Mouse (Mus musculus): ENCODE results near the gene Neurod2. TPM values are rescaled to one million over a fixed set of nuclear protein-coding genes. Genes with fewer than 3 reads are reported as not detected.

The Neurod2 gene
- total RNA-seq, 2 experiments from 2014 or later, result not detected

- DNase-seq, result peak in 1 of 2 experiments; percentile 56
- intact Hi-C loops (cut with DNase I), result no loop called here
Observed at GRCm38 (mm10) chr11:98355732-98356299, 26.4 kb upstream of the Neurod2 start.

DNA sequence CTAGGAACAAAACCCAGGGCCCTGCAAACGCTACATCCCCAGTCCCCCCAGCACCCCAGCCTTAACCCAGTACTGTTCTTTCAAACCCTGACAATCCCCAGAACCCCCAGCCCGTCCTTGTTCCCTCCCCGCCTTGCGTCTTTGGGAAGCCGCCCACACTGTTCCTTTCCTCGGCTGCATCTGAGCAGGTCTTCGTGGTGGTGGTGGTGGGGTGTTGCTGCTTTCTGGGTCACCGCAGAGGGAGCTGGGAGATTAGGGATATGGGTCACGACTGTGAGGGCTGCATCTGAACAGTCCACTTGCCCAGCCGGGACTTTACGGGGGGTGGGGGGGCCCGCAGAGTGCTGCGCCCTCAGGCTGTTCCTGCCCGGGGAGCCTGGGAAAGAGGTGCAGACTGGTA lies 25.0 kb upstream of the Neurod2 start:
- intact Hi-C loops (cut with DNase I), result no loop called here

DNA sequence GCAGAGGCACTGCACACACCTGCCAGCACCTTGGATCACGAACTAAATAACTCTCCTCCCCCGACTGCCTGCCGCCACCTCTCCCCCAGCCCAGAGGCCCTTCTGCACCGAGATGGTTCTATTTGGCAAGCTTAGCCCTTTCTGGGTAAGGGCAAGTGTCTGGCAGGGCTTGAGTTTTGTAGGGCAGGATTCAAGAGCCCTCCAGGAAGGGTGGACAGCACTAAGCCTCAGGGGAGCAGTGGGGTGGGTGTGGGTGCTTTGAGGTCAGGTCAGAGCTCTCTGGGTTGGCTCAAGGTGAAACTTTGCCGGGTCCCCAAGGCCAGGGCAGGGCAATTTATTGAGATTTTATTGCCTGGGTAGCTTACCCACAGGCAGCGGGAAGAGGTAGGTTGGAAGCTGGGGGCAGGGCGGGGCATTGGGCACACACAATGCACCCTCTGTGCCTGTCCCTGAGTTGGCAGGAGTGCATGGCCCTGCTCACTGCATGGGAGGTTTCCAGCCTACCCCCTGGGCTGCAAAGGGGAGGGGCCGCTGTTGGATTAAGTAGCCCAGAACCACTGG lies 24.3 kb upstream of the Neurod2 start:
- DNase-seq, result no peak
- intact Hi-C loops (cut with DNase I), result no loop called here

More for the DNA sequence above, 25.0 kb upstream of the Neurod2 start:
- DNase-seq, result no peak

DNA sequence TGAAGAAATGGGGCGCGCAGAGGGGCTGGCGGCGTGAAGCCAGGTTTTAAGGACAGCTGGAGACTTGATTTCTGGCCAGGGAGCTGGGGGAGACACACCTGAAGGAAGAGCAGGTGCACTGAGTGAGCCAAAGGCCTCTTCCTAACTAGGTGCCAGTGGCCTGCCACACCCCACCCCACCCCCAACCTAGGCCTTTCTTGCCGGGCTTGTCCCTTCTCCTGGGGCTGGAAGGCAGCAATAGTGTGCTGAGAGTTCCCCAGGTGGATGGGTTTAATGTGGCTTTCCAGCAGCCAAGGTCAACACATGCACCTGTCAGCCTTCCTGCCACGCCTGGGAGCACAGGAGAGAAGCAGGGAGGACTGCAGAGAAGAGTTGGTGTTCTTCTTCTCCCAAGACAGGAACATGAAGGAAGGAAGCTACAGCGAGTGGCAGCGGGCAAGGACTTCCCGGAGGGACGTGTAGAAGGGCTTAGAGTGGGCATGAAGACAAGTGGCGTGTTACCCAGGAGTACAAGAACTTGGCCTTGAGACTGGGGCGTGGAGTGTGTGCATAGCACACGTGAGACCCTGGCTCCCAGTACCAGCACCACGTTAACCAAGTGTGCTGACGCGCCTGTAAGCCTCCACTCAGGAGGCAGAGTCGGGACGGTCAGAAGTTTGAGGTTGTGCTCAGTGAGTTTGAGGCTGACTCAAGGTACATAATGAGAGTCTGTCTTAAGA lies 23.0 kb upstream of the Neurod2 start:
- intact Hi-C loops (cut with DNase I), result no loop called here

GRCm38 (mm10) chr11:98349308-98349707 lies 19.9 kb upstream of the Neurod2 start:
- intact Hi-C loops (cut with DNase I), result no loop called here
- no peak for DNase-seq

More for the DNA sequence above, 23.0 kb upstream of the Neurod2 start:
- no peak for DNase-seq

DNA sequence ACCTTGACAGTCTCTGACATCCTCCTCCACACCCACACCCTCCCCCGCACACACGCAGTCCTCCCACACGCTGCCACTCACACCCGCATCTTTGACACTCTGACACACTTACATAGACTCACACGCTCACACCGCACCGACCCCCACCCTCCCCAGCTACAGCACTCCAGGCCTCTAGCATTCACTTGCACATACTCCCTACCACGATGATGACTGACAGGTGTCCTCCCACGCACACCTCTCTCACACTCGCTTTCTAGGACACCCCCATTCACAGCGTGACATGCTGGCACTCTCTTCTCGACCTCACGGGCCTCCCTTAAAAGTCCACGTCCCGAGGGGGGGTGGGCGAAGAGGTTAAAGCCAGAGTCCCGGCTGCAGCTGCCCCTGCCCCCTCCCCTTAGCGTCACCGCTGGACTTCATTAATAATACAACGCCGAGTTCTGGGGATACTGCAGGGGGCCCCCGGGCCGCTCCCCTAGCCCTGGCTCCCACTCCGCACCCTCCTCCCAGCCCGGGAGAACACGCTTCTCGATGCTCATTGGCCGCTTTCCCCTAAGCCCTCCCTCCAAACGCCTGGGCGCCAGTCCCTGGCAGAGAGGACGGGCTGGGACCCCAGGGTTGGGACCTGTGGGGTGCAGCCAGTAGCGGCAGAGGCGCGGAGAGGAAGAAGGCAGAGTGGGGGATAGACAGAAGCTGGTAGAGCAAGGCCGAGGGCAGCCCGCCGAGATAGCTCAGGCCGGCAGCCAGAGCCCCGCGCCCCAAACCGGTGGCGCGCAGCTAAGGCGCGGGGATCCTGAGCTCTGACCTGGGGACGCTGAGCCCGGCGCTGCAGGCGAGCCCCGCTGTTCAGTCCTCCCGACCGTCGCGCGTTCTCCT lies 18.9 kb upstream of the Neurod2 start, which contains the start of gene Ppp1r1b:
Ppp1r1b (plus strand) TSS at position 322 of the 879 bp plus-strand sequence.
- peak; percentile 41 to 51 for DNase-seq

GRCm38 (mm10) chr11:98347385-98348082 lies 18.1 kb upstream of the Neurod2 start:
- intact Hi-C loops (cut with DNase I), result no loop called here
- no peak for DNase-seq

More for the DNA sequence above, 18.9 kb upstream of the Neurod2 start, which contains the start of gene Ppp1r1b:
- intact Hi-C loops (cut with DNase I), result no loop called here

- intact Hi-C loops (cut with DNase I), result no loop called here
- no peak for DNase-seq
Observed at GRCm38 (mm10) chr11:98346168-98346567, 16.7 kb upstream of the Neurod2 start.

DNA sequence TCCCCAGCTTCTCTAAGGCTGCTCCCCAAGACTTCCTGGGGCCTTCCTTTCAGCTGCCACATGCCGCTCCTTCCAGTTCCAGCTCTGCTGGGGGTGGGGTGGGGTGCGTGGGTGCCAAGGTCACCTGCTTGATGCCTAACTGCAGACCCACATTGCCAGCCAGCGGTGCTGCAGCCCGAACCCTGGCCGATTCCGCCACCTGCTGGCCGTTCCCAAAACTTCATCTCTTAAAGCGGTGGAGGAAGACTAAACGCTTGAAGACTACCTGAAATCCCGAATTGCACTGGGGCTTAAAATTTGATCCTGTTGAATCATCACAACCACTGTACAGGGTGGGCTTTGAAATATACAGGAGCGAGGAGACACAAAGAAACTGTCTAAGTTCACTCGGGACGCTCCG lies 15.8 kb upstream of the Neurod2 start:
- DNase-seq, result peak; percentile 79 to 86
- intact Hi-C loops (cut with DNase I), result loop anchor here (2.0 kb wide), 2 partner anchors 80 to 94 kb away; partner anchors contain the start of gene Mien1

DNA sequence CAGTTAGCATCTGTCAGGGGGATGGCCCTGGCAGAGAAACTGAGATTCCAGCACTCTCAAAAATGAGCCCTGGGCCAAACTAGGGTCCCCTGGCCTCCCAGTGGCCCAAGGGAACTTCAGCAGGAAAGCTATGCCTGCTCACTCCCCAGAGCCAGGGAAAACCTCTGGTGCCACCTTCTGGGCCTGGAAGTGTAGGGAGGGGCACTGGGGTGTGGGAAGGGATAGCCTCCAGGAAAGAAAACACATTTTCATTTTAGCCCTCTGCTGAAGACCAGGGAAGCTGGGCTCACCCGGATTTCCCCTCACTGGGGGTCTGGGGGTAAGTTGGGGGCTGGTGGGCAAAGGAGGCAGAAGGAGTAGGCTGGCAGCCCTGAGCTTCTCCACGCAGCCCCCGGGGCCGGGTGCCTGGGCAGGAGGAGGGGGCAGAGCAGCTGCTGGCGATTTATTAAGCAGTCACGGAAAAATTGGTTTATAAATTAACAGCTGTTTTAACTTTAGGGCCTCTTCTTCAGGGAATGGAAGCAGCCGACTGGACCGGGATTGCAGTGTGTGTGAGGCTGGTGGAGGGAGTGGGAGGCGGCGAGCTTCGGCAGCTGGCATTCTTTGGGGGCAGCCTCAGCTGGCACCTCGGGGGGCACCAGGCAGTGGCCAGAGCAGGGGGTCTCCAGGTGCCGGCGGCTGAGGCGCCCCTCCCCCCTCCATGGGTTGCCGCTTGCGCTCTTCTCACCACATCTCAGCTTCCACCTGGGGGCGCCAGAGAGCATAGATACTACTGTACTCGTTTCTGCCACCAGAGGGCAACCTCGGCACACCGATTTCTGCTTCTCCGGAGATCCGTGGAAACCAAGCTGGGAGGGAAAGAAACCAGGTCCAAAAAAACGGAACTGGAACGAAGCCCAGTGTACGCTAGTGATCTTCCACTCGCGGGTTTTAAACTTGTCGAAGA lies 12.8 kb upstream of the Neurod2 start:
- DNase-seq, result peak; percentile 98 to 99
- intact Hi-C loops (cut with DNase I), result loop anchor here (1.0 to 2.0 kb wide), 4 partner anchors 30 to 115 kb away; no protein-coding TSS in a partner anchor

DNA sequence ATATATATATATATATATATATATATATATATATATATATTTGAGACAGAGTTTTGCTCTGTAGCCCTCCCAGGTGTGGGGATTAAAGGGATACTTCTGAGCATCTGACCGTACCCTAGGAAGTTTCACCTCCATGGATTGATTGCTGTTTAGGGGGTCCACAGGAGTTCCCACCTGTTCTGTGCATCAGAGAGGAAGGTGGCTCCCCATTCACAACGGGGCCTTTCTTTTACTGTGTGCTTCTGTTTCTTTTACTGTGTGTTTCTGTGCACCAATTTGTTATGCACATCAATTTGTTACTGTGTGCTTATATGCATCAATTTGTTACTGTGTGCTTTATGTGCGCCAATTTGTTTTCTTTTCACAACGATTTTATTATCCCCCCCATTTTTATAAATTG lies 11.7 kb upstream of the Neurod2 start:
- DNase-seq, result no peak
- intact Hi-C loops (cut with DNase I), result no loop called here

DNA sequence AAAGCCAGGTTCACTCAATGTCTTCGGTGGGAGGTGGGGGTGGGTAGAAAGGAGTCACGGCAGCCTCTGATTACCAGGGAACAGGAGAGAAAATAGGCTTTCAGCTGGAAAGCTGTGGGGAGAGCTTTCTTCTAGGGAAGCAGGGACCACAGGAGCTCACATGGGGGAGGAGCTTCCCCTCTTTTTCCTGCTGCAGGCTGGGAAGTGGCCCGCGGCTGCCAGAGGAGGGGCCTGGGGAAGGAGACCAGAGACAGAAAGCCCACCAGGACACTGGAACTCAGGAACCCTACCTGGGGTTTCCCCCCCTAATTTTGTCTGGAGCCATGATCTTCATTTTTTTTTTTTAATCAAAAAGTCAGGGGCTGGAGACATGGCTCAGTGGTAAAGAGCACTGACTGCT lies 11.1 kb upstream of the Neurod2 start:
- no peak for DNase-seq
- intact Hi-C loops (cut with DNase I), result no loop called here

DNA sequence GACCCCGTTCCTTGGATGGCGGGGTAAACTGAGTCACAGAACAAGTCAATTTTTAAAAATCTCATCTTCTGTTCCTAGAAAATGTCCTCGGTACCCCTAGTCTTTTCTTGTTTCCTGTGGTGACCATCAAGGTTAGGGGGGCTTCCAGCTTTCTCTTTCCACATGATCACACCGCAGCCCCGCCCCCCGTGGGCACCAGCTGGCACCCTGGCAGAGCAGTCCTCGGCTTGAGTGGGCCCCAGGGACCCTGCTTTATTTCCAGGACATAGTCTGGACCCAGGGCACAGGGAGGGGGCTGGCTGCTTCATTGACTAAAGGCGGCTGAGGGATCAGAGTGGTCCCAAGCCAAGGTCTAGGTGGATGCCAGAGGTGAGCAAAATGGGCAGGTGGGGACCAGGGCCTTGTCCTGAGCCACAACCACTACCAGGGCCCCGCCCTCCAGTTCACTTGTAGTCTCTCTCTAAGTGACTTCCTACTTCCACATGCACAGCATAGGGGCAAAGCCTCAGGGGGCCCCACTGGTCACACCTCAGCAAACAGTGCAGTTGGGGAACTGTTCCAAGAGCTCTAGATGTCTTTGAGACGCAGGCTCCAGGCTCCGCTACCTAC lies 10.3 kb upstream of the Neurod2 start:
- intact Hi-C loops (cut with DNase I), result no loop called here
- no peak for DNase-seq

- intact Hi-C loops (cut with DNase I), result no loop called here
- DNase-seq, result no peak
Observed at GRCm38 (mm10) chr11:98339071-98339501, 9.6 kb upstream of the Neurod2 start.

DNA sequence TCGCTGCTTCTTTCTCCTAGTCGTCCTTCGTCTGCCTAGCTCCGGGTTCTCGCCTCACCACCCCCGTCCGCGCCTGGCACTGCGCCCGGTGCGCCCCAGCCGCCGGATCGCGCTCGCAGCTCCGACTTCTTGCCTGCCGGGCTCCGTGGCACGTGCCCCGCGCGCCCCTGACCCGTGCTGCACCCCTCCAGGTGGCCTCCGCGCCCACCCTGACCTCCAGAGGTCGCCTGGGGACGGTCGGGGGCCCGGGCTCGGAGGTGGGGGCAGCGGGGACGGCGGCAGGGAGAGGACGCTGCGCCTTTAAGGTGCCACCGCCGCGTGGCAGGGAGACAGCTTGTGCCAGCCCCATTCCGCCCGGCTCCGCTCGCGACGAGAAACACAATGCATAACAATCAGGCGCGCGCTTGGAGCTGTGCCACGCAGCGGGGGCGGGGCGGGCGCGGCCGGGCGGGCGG lies 9.1 kb upstream of the Neurod2 start:
- intact Hi-C loops (cut with DNase I), result no loop called here
- peak; percentile 41 to 46 for DNase-seq

DNA sequence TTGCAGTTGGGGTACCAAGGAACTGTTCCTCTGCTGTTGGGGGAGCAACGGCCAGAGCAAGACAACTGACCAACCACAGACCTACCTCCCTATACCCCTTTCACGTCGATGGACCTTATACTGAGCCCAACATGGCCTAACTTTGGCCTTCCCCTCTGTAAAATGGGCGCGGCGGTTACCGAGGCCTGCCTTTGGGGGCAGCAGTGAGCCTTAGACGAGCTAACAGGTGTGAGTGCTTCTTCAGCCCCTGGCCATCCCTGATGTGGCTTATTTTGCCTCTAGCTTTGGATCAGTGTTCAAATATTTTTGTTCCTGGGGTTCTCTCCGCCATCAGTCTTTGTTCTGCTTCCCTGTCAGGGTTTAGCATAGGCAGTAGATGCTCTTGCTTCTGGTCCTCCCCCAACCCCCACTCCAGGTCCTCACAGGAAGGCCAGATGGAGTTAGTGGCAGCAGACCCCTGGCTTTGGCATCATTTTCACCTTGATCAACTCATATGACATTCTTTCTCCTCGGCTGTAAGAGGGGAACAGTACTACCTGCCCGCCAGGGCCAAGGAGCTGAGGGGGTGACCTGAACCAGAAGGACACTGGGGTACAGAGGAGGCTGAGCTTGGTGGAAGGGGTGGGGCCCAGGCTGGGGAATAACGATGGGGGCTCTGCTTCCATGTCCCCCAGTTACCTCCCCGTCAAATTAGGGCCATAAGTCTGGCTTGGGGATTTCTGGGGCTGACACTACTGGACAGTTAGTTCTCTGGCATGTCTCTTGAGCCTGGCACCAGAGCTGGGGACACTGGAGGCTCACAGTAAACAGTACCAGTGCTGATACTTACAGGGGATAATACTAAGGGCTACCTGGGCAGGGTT lies 7.0 kb upstream of the Neurod2 start:
- DNase-seq, result no peak
- intact Hi-C loops (cut with DNase I), result no loop called here

- intact Hi-C loops (cut with DNase I), result no loop called here
- no peak for DNase-seq
Observed at GRCm38 (mm10) chr11:98335250-98335649, 5.8 kb upstream of the Neurod2 start.
